Mouse (Mus musculus) liver, adult 2 months (tissue): ENCODE measurements around the gene Gng2. TPM values are rescaled to one million over a fixed set of nuclear protein-coding genes. Genes with fewer than 3 reads are reported as not detected.

Experiments used
- DNase-seq: peaks from one replicate; pipeline ENCODE4 v3.0.0-alpha.2; 2011; ENCODE audit warnings: low read depth, low spot score; ENCODE audit errors: extremely low read depth
- H3K27ac ChIP-seq: fragments of 200-500 bp; replicated peaks from 2 replicates; pipeline ENCODE4 v1.5.1; 2012; ENCODE audit warnings: low read depth, mild to moderate bottlenecking, control low read depth, inconsistent platforms, low read length; ENCODE audit not compliant: insufficient read depth
- H3K27me3 ChIP-seq: fragments of 200-500 bp; 2 replicates; pipeline ENCODE4 v1.6.1; 2012; ENCODE audit warnings: mild to moderate bottlenecking, moderate library complexity, low read length, inconsistent platforms; ENCODE audit not compliant: control insufficient read depth, insufficient read depth
- H3K36me3 ChIP-seq: fragments of 200-500 bp; 2 replicates; pipeline ENCODE4 v1.6.1; 2012; ENCODE audit warnings: low read length, inconsistent platforms; ENCODE audit not compliant: control insufficient read depth, insufficient read depth
- H3K4me1 ChIP-seq: fragments of 200-500 bp; 2 replicates; pipeline ENCODE4 v1.6.1; 2011; ENCODE audit warnings: low read length; ENCODE audit not compliant: control insufficient read depth, insufficient read depth
- H3K4me3 ChIP-seq: fragments of 200-500 bp; 2 replicates; pipeline ENCODE4 v1.5.1; 2011; ENCODE audit warnings: low read depth, mild to moderate bottlenecking, control low read depth, low read length, moderate library complexity; ENCODE audit not compliant: insufficient read depth
- H3K79me2 ChIP-seq: fragments of 200-500 bp; 2 replicates; pipeline ENCODE4 v1.6.1; 2012; ENCODE audit warnings: inconsistent platforms, mild to moderate bottlenecking, low read length, moderate library complexity; ENCODE audit not compliant: control insufficient read depth, insufficient read depth
- H3K9ac ChIP-seq: fragments of 200-500 bp; 2 replicates; pipeline ENCODE4 v1.6.1; 2012; ENCODE audit warnings: low read depth, mild to moderate bottlenecking, control low read depth, inconsistent platforms, low read length
- CTCF ChIP-seq: fragments of 200-500 bp; IDR thresholded peaks from 2 replicates; pipeline ENCODE4 v1.5.1; 2011; ENCODE audit warnings: low read depth, low read length, control low read depth
- POLR2A ChIP-seq: fragments of 200-500 bp; IDR thresholded peaks from 2 replicates; pipeline ENCODE4 v1.6.1; 2011; ENCODE audit warnings: low read length, control low read depth; ENCODE audit not compliant: insufficient read depth; ENCODE audit errors: extremely low read depth
- WGBS: fragments of 180-500 bp; shearing (Covaris S2); methylation state at CpG from one replicate; pipeline ENCODE4 v1.1.7; 2018; 5-methylcytosine and 5-hydroxymethylcytosine counted together
- polyA plus RNA-seq: library from polyadenylated mRNA; depleted of rRNA; stranded (reverse); fragments of >200 nt; gene quantifications from 2 replicates; pipeline ENCODE4 v1.2.3, GENCODE M21; 2012
- total RNA-seq: library from RNA; depleted of rRNA; stranded (reverse); fragments of >200 nt; gene quantifications from 2 replicates; pipeline ENCODE4 v1.2.3, GENCODE M21; 2014

Gng2 gene
- total and polyA plus RNA-seq, 2 experiments, result 0.95 to 1.1 TPM

- 67% methylated on average over 11 of the region's 11 CpGs for WGBS
- H3K9ac ChIP-seq, result no peak overlapping the region
Observed at GRCm38 (mm10) chr14:19974978-19975493, 2.4 kb downstream of the Gng2 start.

GRCm38 (mm10) chr14:19974429-19974828 is 3.0 kb downstream of the Gng2 start:
- WGBS, result 82% methylated on average over 5 of the region's 5 CpGs

More at GRCm38 (mm10) chr14:19974978-19975493, 2.4 kb downstream of the Gng2 start:
- Histone ChIP-seq H3K36me3 (no peaks in the 10 kb centered on the region), H3K79me2 (no peaks in the 10 kb centered on the region; the same call in 1 of the 2 replicates), H3K27ac (no peak overlapping the region), H3K4me3 (no peak overlapping the region), H3K4me1 (peaks cover 2% of the 10 kb centered on the region; the same call in 1 of the 2 replicates), H3K27me3 (no peaks in the 10 kb centered on the region; the same call in none of the 2 replicates)
- no peak for DNase-seq
- TF ChIP-seq POLR2A, result no peak
- no peak for TF ChIP-seq CTCF

GRCm38 (mm10) chr14:19972316-19973029 is 5.0 kb downstream of the Gng2 start:
- TF ChIP-seq CTCF, result no peak
- TF ChIP-seq POLR2A, result no peak
- Histone ChIP-seq H3K9ac (no peak overlapping the region), H3K4me3 (no peak overlapping the region), H3K36me3 (no peaks in the 10 kb centered on the region), H3K79me2 (no peaks in the 10 kb centered on the region; the same call in 1 of the 2 replicates), H3K27me3 (no peaks in the 10 kb centered on the region; the same call in none of the 2 replicates), H3K27ac (no peak overlapping the region), H3K4me1 (peaks cover 2% of the 10 kb centered on the region; the same call in 1 of the 2 replicates)
- DNase-seq, result no peak
- 83% methylated on average over 13 of the region's 13 CpGs for WGBS

More at GRCm38 (mm10) chr14:19974429-19974828, 3.0 kb downstream of the Gng2 start:
- Histone ChIP-seq H3K27ac (no peak overlapping the region), H3K4me3 (no peak overlapping the region), H3K4me1 (peaks cover 2% of the 10 kb centered on the region; the same call in 1 of the 2 replicates), H3K9ac (no peak overlapping the region), H3K27me3 (no peaks in the 10 kb centered on the region; the same call in none of the 2 replicates), H3K36me3 (no peaks in the 10 kb centered on the region), H3K79me2 (no peaks in the 10 kb centered on the region; the same call in 1 of the 2 replicates)
- DNase-seq, result no peak
- TF ChIP-seq CTCF (no peak), POLR2A (no peak)

- no peaks in the 10 kb centered on the region for H3K4me1 ChIP-seq
- H3K79me2 ChIP-seq, result no peaks in the 10 kb centered on the region; the same call in 1 of the 2 replicates
- no peak overlapping the region for H3K4me3 ChIP-seq
- WGBS, result 69% methylated on average over 3 of the region's 3 CpGs
- DNase-seq, result no peak
- no peaks in the 10 kb centered on the region for H3K36me3 ChIP-seq
- H3K27me3 ChIP-seq, result no peaks in the 10 kb centered on the region
- no peak overlapping the region for H3K27ac ChIP-seq
- TF ChIP-seq CTCF, result no peak
- no peak for TF ChIP-seq POLR2A
- H3K9ac ChIP-seq, result no peak overlapping the region
Observed at GRCm38 (mm10) chr14:19970845-19971244, 6.6 kb downstream of the Gng2 start.

GRCm38 (mm10) chr14:19970106-19970785 is 7.2 kb downstream of the Gng2 start:
- no peak overlapping the region for H3K9ac ChIP-seq
- TF ChIP-seq POLR2A, result no peak
- no peak for TF ChIP-seq CTCF
- no peaks in the 10 kb centered on the region for H3K27me3 ChIP-seq
- no peak overlapping the region for H3K27ac ChIP-seq
- no peak overlapping the region for H3K4me3 ChIP-seq
- WGBS, result 83% methylated on average over 6 of the region's 6 CpGs
- H3K79me2 ChIP-seq, result no peaks in the 10 kb centered on the region; the same call in 1 of the 2 replicates
- no peaks in the 10 kb centered on the region for H3K4me1 ChIP-seq
- no peaks in the 10 kb centered on the region for H3K36me3 ChIP-seq
- no peak for DNase-seq
